Mouse (Mus musculus): Measurements from ENCODE around the gene Prkci. TPM values are rescaled to one million over a fixed set of nuclear protein-coding genes. Genes with fewer than 3 reads are reported as not detected.

The Prkci gene
- polyA plus RNA-seq, 1 experiment from 2014 or later = 40.3 TPM

DNA sequence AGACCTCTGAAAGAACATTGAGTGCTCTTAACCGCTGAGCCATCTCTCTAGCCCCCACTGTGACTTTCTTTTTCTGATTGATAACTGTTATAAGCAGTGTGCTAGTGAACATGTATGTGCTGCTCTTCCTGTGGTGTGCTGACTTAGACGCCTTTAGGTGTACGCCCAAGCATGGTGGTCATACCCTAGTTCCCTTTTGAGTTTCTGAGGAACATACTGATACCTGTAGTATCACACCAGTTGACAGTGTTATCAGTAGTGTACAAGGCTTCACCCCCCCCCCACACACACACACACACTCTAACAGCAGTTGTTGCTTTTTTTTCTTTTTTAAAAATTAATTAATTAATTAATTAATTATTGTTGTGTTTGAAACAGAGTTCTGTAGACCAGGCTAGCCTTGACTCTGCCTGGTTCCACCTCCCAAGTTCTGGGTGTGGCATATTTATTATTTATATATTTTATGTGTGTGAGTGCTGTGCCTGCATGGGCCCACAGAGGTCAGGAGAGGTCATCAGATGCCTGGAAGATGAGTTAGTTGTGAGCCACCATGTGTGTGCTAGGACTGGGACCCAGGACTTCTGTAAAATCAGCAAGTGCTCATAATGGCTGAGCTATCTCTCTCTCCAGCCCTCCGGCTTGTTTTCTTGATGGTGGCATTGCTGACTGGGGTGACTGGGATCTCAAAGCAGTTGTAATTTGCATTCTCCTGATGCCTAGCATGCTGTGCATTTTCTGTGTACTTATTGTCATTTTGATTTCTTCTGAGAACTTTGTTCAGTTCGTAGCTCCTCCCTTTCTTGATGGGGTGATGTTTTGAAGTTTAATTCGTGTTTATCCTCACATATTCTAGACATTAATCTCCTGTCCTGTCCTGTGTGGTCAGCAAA, 9.0 kb downstream of the Prkci start:
- H3K4me1 ChIP-seq (ENCODE audit: control insufficient read depth, insufficient read depth, low read length) = peaks cover 16% of the 10 kb centered on the region
- no peaks in the 10 kb centered on the region for H3K36me3 ChIP-seq (ENCODE audit: control insufficient read depth, insufficient read depth, low read length)
- WGBS = 81% methylated on average over 6 of the region's 6 CpGs
- H3K27me3 ChIP-seq (ENCODE audit: control insufficient read depth, insufficient read depth, low read length) = no peaks in the 10 kb centered on the region
- H3K27ac ChIP-seq (ENCODE audit: low read length) = no peak overlapping the region
- H3K4me2 ChIP-seq (ENCODE audit: low read depth, low read length) = no peak overlapping the region
- no peak overlapping the region for H3K9ac ChIP-seq (ENCODE audit: low read length)
- H3K9me3 ChIP-seq (replicated peaks; ENCODE audit: control insufficient read depth, low read length) = no peaks in the 10 kb centered on the region
- no peak for ATAC-seq (ENCODE audit: insufficient read depth, low FRiP score)
- H3K4me3 ChIP-seq (replicated peaks; ENCODE audit: low read length) = no peak overlapping the region

DNA sequence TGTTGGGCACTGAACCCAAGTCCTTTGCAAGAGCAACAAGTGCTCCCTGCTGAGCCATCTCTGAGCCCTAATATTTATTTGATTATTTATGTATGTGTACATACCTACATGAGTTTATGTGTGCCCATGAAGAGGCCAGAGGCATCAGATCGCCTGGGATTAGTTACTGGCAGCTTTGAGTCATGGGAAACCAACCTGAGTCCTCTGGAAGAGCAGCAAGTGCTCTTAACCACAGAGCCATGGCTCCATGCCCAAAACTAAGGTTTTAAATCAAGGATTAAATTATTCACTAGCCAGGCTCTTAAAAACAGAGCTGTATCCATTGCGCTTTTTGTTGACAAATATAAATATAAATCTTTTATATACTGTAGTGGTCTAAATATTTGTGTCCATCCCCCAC, 18.8 kb downstream of the Prkci start:
- Histone ChIP-seq H3K4me1 (ENCODE audit: control insufficient read depth, insufficient read depth, low read length) (peaks cover 30% of the 10 kb centered on the region), H3K4me2 (ENCODE audit: low read depth, low read length) (no peak overlapping the region), H3K27ac (ENCODE audit: low read length) (no peak overlapping the region), H3K36me3 (ENCODE audit: control insufficient read depth, insufficient read depth, low read length) (no peaks in the 10 kb centered on the region), H3K4me3 (replicated peaks; ENCODE audit: low read length) (no peak overlapping the region), H3K27me3 (ENCODE audit: control insufficient read depth, insufficient read depth, low read length) (no peaks in the 10 kb centered on the region), H3K9ac (ENCODE audit: low read length) (no peak overlapping the region), H3K9me3 (replicated peaks; ENCODE audit: control insufficient read depth, low read length) (no peaks in the 10 kb centered on the region)
- WGBS = 83% methylated on average over 2 of the region's 2 CpGs
- no peak for ATAC-seq (ENCODE audit: insufficient read depth, low FRiP score)

DNA sequence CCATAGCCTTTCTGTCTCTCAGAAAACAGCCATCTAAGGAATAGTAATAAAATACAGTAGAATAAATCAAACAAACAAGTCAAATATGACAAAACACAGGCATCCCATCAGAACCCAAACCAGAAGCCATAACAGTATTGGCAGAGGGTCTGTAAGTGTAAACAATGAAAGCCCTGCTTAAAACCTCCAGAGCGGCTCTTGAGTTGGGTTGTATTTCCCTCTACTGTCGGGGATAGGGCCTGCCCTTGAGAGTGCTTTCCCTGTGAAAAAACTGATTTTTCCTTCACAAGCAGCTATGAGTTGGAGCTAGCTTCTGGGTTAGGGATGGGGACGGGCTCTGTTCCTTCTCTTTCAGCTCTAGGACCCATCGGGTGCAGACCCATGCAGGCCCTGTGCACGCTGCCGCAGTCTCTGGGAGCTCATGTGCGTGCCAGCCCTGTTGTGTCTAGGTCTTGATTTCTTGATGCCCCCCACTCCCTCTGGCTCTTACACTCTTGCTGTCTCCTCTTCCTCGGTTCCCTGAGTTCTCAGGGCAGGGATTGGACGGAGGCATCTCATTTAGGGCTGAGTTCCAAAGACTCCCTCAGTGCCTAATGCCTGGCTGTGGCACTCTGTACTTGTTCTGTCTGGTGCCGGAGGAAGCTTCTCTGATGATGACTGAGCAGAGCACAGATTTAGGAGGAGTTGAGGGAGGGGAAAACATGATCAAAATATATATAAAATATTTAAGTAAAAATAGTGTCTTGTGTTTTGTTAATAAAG, 20.3 kb downstream of the Prkci start:
- peaks cover 5% of the 10 kb centered on the region; the same call in 1 of the 2 replicates for H3K36me3 ChIP-seq (ENCODE audit: control insufficient read depth, insufficient read depth, low read length)
- peak; percentile 66 for ATAC-seq (ENCODE audit: insufficient read depth, low FRiP score)
- WGBS = 56% methylated on average over 10 of the region's 10 CpGs
- H3K27ac ChIP-seq (ENCODE audit: low read length) = peak overlapping the region; percentile 83
- 0 out of 2 replicates have a peak overlapping the region, but pooled peaks have one; percentile 46 for H3K9ac ChIP-seq (ENCODE audit: low read length)
- H3K4me3 ChIP-seq (replicated peaks; ENCODE audit: low read length) = no peak overlapping the region
- peaks cover 30% of the 10 kb centered on the region for H3K4me1 ChIP-seq (ENCODE audit: control insufficient read depth, insufficient read depth, low read length)
- peak overlapping the region; percentile 25; the same call in 1 of the 2 replicates for H3K4me2 ChIP-seq (ENCODE audit: low read depth, low read length)
- H3K27me3 ChIP-seq (ENCODE audit: control insufficient read depth, insufficient read depth, low read length) = no peaks in the 10 kb centered on the region
- H3K9me3 ChIP-seq (replicated peaks; ENCODE audit: control insufficient read depth, low read length) = no peaks in the 10 kb centered on the region

DNA sequence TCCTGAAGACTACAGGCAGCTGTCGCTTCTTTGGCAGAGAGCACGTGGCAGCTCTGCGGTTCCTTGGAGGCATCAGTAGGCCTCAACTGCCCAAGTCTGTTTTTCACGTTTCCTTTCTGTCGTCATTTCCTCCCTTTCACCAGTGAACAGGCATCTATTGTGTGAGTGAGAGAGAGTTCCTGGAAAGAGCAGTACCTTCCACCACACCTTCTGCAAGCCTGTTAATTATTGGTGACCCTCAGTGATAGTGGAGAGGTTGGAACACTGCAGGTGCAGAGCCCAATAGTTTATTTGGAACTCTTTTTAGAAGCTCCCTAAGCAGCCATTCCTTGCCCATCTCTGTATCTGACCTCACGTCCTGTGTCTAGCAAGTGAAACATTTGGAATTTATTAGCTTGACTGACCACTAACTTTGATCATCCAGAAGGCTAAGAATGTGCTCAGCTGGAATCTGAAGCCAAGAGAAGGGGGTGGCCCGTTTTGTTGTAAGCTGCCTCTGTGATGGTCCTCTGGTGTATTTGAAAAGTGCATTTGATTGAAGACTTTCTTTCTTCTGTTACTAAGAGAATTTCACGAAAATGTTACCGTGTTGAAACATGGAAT, 21.1 kb downstream of the Prkci start:
- no peak overlapping the region for H3K9ac ChIP-seq (ENCODE audit: low read length)
- 41% methylated on average over 9 of the region's 9 CpGs for WGBS
- peaks cover 5% of the 10 kb centered on the region; the same call in 1 of the 2 replicates for H3K36me3 ChIP-seq (ENCODE audit: control insufficient read depth, insufficient read depth, low read length)
- peak overlapping the region; percentile 83; the same call in 1 of the 2 replicates for H3K27ac ChIP-seq (ENCODE audit: low read length)
- H3K4me3 ChIP-seq (replicated peaks; ENCODE audit: low read length) = no peak overlapping the region
- H3K4me1 ChIP-seq (ENCODE audit: control insufficient read depth, insufficient read depth, low read length) = peaks cover 30% of the 10 kb centered on the region
- H3K9me3 ChIP-seq (replicated peaks; ENCODE audit: control insufficient read depth, low read length) = no peaks in the 10 kb centered on the region
- peak; percentile 28; the same call in 1 of the 2 replicates for ATAC-seq (ENCODE audit: insufficient read depth, low FRiP score)
- no peak overlapping the region; the same call in 1 of the 2 replicates for H3K4me2 ChIP-seq (ENCODE audit: low read depth, low read length)
- no peaks in the 10 kb centered on the region for H3K27me3 ChIP-seq (ENCODE audit: control insufficient read depth, insufficient read depth, low read length)

DNA sequence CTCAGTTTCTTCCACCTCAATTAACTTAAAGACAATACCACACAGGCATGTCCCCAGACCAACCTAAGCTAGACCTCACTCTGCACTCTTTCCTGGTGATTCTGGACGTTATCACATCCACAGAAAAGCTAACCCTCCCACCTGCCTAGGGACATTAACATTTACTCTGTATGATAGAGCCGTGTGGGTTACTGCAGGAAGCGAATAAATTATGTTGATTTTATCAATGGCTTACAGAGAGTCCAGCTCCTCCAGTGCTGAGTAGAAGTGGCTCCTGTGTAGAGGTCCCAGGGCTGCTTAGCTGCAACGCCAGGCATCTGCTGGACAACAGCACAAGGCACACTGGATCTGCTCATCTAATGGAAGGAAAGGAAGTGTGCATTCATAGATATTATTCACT, 22.1 kb downstream of the Prkci start:
- H3K4me1 ChIP-seq (ENCODE audit: control insufficient read depth, insufficient read depth, low read length) = peaks cover 34% of the 10 kb centered on the region
- no peak overlapping the region for H3K4me3 ChIP-seq (replicated peaks; ENCODE audit: low read length)
- H3K27ac ChIP-seq (ENCODE audit: low read length) = no peak overlapping the region
- no peaks in the 10 kb centered on the region for H3K9me3 ChIP-seq (replicated peaks; ENCODE audit: control insufficient read depth, low read length)
- H3K9ac ChIP-seq (ENCODE audit: low read length) = no peak overlapping the region
- H3K36me3 ChIP-seq (ENCODE audit: control insufficient read depth, insufficient read depth, low read length) = peaks cover 5% of the 10 kb centered on the region
- H3K4me2 ChIP-seq (ENCODE audit: low read depth, low read length) = no peak overlapping the region
- 55% methylated on average over 4 of the region's 4 CpGs for WGBS
- H3K27me3 ChIP-seq (ENCODE audit: control insufficient read depth, insufficient read depth, low read length) = no peaks in the 10 kb centered on the region
- no peak for ATAC-seq (ENCODE audit: insufficient read depth, low FRiP score)

DNA sequence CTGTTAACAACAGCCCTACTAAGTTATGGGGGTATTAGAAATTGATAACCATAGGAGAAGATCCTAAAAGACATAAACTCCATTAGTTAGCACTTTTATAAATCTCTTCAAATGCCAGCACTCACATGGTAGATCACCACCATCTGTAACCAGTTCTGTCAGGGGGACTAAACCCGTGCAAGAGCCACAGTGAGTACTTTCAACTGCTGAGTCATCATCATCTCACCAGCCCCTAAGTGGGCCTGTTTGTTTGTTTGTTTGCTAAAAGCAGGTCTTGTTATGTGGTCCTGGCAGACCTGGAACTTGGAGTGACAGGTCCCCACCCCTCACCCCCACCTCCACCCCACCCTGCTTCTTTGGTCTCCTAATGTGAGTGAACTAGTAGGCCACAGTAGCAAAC, 23.7 kb downstream of the Prkci start:
- no peak for ATAC-seq (ENCODE audit: insufficient read depth, low FRiP score)
- no peak overlapping the region for H3K4me2 ChIP-seq (ENCODE audit: low read depth, low read length)
- peaks cover 39% of the 10 kb centered on the region for H3K4me1 ChIP-seq (ENCODE audit: control insufficient read depth, insufficient read depth, low read length)

DNA sequence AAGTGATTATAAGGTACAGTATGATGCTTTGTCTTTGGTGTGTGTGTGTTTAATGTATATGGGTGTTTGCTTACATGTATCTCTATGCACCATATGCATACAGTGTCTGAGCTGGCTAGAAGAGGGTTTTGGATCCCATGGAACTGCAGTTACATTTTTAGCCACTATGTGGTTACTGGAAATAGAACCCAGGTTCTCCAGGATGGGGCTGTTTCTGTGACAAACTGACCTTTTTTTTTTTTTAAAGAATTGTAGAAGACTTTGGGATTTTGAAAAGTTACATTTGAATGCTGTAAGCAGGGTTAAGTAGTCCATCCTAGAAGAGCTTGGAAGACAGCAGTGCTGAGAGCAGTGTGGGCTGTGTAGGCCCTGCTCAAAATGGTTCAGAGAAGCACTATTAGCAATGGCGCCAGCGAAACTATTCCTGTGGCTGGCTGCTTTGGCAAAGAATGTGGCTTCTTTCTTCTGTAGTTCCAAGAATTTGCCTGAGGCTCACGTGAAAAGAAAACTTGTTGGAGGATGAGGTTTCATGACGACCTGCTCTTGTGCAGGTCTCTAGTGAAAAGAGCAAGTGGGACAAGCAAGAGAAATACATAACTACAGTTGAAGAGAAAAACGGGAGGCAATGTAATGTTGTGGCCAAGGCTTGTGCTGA, 24.4 kb downstream of the Prkci start:
- Histone ChIP-seq H3K9ac (ENCODE audit: low read length) (no peak overlapping the region), H3K4me1 (ENCODE audit: control insufficient read depth, insufficient read depth, low read length) (peaks cover 38% of the 10 kb centered on the region), H3K9me3 (replicated peaks; ENCODE audit: control insufficient read depth, low read length) (no peaks in the 10 kb centered on the region), H3K4me2 (ENCODE audit: low read depth, low read length) (no peak overlapping the region), H3K27ac (ENCODE audit: low read length) (no peak overlapping the region), H3K36me3 (ENCODE audit: control insufficient read depth, insufficient read depth, low read length) (peaks cover 5% of the 10 kb centered on the region), H3K27me3 (ENCODE audit: control insufficient read depth, insufficient read depth, low read length) (no peaks in the 10 kb centered on the region), H3K4me3 (replicated peaks; ENCODE audit: low read length) (no peak overlapping the region)
- WGBS = 91% methylated on average over 5 of the region's 5 CpGs
- ATAC-seq (ENCODE audit: insufficient read depth, low FRiP score) = no peak

More for the DNA sequence above, 23.7 kb downstream of the Prkci start:
- Histone ChIP-seq H3K9ac (ENCODE audit: low read length) (no peak overlapping the region), H3K36me3 (ENCODE audit: control insufficient read depth, insufficient read depth, low read length) (peaks cover 5% of the 10 kb centered on the region), H3K27me3 (ENCODE audit: control insufficient read depth, insufficient read depth, low read length) (no peaks in the 10 kb centered on the region), H3K4me3 (replicated peaks; ENCODE audit: low read length) (no peak overlapping the region), H3K9me3 (replicated peaks; ENCODE audit: control insufficient read depth, low read length) (no peaks in the 10 kb centered on the region), H3K27ac (ENCODE audit: low read length) (no peak overlapping the region)
- WGBS = 77% methylated on average over 1 of the region's 1 CpGs

DNA sequence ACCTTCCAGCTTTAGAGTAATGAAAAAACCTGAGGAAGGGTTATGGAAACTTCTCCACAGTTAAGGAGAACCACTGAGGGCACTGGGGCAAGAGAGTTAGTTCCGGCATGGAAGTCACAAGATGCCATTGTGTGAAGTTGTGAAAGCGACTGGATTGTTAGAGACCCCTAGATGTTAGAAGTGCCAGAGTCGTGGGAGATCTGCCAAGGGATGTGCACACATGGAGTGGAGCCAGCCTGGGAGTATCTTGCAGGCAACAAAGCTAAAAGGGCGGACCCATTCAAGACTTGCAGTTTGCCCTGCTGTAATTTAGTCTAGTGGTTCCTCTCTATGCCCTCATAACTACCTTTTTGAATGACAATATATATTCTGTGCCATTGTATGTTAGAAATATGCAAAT, 25.1 kb downstream of the Prkci start:
- Histone ChIP-seq H3K4me2 (ENCODE audit: low read depth, low read length) (no peak overlapping the region), H3K27ac (ENCODE audit: low read length) (no peak overlapping the region), H3K4me3 (replicated peaks; ENCODE audit: low read length) (no peak overlapping the region), H3K4me1 (ENCODE audit: control insufficient read depth, insufficient read depth, low read length) (peaks cover 31% of the 10 kb centered on the region), H3K9ac (ENCODE audit: low read length) (no peak overlapping the region), H3K36me3 (ENCODE audit: control insufficient read depth, insufficient read depth, low read length) (peaks cover 5% of the 10 kb centered on the region), H3K27me3 (ENCODE audit: control insufficient read depth, insufficient read depth, low read length) (no peaks in the 10 kb centered on the region), H3K9me3 (replicated peaks; ENCODE audit: control insufficient read depth, low read length) (no peaks in the 10 kb centered on the region)
- 84% methylated on average over 4 of the region's 4 CpGs for WGBS
- no peak for ATAC-seq (ENCODE audit: insufficient read depth, low FRiP score)

Data from stomach, embryonic 16.5 days (tissue).